Mouse (Mus musculus): ENCODE results near the gene Slamf9. TPM values are rescaled to one million over a fixed set of nuclear protein-coding genes. Genes with fewer than 3 reads are reported as not detected.

Slamf9 gene
- polyA plus RNA-seq, 1 experiment from 2014 or later: not detected

DNA sequence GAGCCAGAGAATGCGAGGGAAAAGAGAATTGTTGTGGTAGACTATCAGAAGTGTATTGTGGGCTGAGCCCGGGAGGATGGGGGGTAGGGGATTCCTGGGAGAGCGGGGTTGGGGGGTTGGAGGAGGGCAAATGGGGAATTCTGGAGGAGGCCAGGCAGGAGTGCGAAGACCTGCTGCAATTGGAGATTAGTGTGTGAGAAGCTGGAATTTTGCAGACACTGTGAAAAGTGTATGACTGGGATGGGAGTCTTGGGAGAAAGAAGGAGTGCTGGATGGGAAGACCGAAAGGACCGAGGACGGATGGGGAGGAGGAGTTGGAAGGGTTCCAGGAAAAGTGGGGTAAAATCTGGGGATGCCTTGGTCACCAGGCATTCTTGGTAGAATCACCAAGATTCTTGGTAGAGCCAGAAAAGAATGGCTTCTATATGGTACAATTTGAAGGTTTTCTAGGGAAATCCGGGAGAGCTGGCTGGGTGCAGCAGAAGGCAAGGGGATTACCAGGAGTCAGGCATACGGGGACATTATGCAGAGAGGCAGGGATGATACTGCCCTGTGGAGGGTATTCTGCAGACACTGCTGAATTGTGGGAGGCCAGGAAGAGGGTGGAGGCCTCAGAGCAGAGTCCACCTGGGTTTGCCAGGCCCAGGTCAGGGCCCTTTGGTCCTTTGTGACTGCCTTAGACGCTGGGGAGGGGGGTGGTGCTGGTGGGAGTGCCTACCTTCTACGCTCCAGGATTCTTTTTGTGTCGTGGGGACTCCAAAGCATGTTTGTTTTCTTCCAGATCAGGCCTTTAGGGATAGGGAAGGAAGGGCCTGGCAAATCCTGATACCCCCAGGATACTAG is 7.6 kb downstream of the Slamf9 start:
- H3K36me3 ChIP-seq (ENCODE audit: control insufficient read depth, insufficient read depth, low read length): peaks cover 4% of the 10 kb centered on the region; the same call in 1 of the 2 replicates
- H3K4me1 ChIP-seq (ENCODE audit: control insufficient read depth, insufficient read depth, low read length): peaks cover 54% of the 10 kb centered on the region
- peak overlapping the region; percentile 78 for H3K27ac ChIP-seq (replicated peaks; ENCODE audit: low read depth, low read length)
- no peaks in the 10 kb centered on the region for H3K27me3 ChIP-seq (ENCODE audit: control insufficient read depth, insufficient read depth, low read length)
- H3K4me2 ChIP-seq (ENCODE audit: low read length): peak overlapping the region; percentile 86
- WGBS: 2% methylated on average over 12 of the region's 12 CpGs
- H3K9me3 ChIP-seq (ENCODE audit: control insufficient read depth, low read length): no peaks in the 10 kb centered on the region
- H3K9ac ChIP-seq (replicated peaks; ENCODE audit: low read length): peak overlapping the region; percentile 81
- ATAC-seq (ENCODE audit: low FRiP score, low TSS enrichment): peak; percentile 18; the same call in 1 of the 2 replicates
- H3K4me3 ChIP-seq (replicated peaks; ENCODE audit: low read depth, low read length): peak overlapping the region; percentile 72
- peak; percentile 55 for DNase-seq

DNA sequence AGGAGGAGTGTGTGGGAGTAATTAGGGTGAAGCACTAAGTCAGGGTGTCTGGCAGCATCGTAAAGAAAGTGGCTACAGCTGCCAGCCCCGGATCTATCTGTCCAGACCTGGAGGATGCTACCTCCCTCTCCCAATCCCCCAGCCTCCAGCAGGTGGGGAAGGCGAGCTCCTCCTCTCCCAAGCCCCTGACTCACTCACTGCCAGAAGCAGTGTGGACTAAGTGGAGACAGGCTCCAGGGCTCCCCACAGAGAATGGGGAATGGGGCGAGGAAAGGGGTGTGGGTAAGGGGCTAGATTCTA is 8.2 kb downstream of the Slamf9 start:
- Histone ChIP-seq H3K4me2 (ENCODE audit: low read length) (peak overlapping the region; percentile 86), H3K36me3 (ENCODE audit: control insufficient read depth, insufficient read depth, low read length) (peaks cover 6% of the 10 kb centered on the region; the same call in 1 of the 2 replicates), H3K4me3 (replicated peaks; ENCODE audit: low read depth, low read length) (peak overlapping the region; percentile 72), H3K9me3 (ENCODE audit: control insufficient read depth, low read length) (no peaks in the 10 kb centered on the region), H3K27me3 (ENCODE audit: control insufficient read depth, insufficient read depth, low read length) (no peaks in the 10 kb centered on the region), H3K9ac (replicated peaks; ENCODE audit: low read length) (peak overlapping the region; percentile 81), H3K4me1 (ENCODE audit: control insufficient read depth, insufficient read depth, low read length) (peaks cover 59% of the 10 kb centered on the region), H3K27ac (replicated peaks; ENCODE audit: low read depth, low read length) (peak overlapping the region; percentile 78; the same call in 1 of the 2 replicates)
- DNase-seq: peak; percentile 57
- ATAC-seq (ENCODE audit: low FRiP score, low TSS enrichment): no peak
- WGBS: 6% methylated on average over 4 of the region's 4 CpGs

DNA sequence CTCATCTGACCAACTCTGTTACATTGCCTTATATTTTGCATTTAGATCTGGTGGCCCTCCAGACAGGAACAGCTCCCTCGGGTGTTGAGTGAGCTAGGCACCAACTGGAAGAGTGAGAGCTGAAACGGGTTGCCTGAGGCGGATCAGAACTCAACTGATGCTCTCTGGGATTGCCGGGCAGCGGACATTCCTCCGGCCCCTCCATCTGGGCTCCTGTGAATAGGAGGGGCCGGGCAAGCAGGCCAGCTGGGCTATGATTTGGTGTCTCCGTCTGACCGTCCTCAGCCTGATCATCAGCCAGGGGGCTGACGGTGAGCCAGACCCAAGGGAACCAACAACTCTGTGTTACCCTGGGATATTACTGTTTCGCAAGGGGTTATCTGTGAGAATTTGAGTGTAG is 9.1 kb downstream of the Slamf9 start:
- no peaks in the 10 kb centered on the region for H3K9me3 ChIP-seq (ENCODE audit: control insufficient read depth, low read length)
- H3K27me3 ChIP-seq (ENCODE audit: control insufficient read depth, insufficient read depth, low read length): no peaks in the 10 kb centered on the region
- DNase-seq (peak; percentile 38), ATAC-seq (ENCODE audit: low FRiP score, low TSS enrichment) (no peak)
- peak overlapping the region; percentile 72 for H3K4me3 ChIP-seq (replicated peaks; ENCODE audit: low read depth, low read length)
- H3K36me3 ChIP-seq (ENCODE audit: control insufficient read depth, insufficient read depth, low read length): peaks cover 9% of the 10 kb centered on the region
- H3K27ac ChIP-seq (replicated peaks; ENCODE audit: low read depth, low read length): no peak overlapping the region
- H3K4me1 ChIP-seq (ENCODE audit: control insufficient read depth, insufficient read depth, low read length): peaks cover 62% of the 10 kb centered on the region
- H3K4me2 ChIP-seq (ENCODE audit: low read length): peak overlapping the region; percentile 86
- WGBS: 14% methylated on average over 11 of the region's 11 CpGs
- peak overlapping the region; percentile 81 for H3K9ac ChIP-seq (replicated peaks; ENCODE audit: low read length)

DNA sequence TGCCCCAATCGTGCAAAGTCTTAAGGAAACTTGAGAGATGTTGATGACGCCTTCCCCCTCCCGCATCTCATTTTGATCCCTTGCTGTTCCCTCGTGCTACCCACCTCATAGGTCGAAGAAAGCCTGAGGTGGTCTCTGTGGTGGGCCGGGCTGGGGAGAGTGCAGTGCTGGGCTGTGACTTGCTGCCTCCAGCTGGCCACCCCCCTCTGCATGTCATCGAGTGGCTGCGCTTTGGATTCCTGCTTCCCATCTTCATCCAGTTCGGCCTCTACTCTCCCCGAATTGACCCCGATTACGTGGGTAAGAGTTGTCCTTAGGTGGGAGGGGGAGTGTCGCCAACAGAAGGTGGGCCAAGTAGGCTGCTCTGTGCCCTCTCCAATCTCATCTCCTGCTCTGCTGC is 9.5 kb downstream of the Slamf9 start:
- WGBS: 31% methylated on average over 13 of the region's 13 CpGs
- peaks cover 13% of the 10 kb centered on the region for H3K36me3 ChIP-seq (ENCODE audit: control insufficient read depth, insufficient read depth, low read length)
- peak overlapping the region; percentile 81 for H3K9ac ChIP-seq (replicated peaks; ENCODE audit: low read length)
- H3K27ac ChIP-seq (replicated peaks; ENCODE audit: low read depth, low read length): no peak overlapping the region
- no peaks in the 10 kb centered on the region for H3K9me3 ChIP-seq (ENCODE audit: control insufficient read depth, low read length)
- peaks cover 62% of the 10 kb centered on the region for H3K4me1 ChIP-seq (ENCODE audit: control insufficient read depth, insufficient read depth, low read length)
- ATAC-seq (ENCODE audit: low FRiP score, low TSS enrichment) (no peak), DNase-seq (no peak)
- H3K27me3 ChIP-seq (ENCODE audit: control insufficient read depth, insufficient read depth, low read length): no peaks in the 10 kb centered on the region
- H3K4me3 ChIP-seq (replicated peaks; ENCODE audit: low read depth, low read length): peak overlapping the region; percentile 72
- peak overlapping the region; percentile 86 for H3K4me2 ChIP-seq (ENCODE audit: low read length)

DNA sequence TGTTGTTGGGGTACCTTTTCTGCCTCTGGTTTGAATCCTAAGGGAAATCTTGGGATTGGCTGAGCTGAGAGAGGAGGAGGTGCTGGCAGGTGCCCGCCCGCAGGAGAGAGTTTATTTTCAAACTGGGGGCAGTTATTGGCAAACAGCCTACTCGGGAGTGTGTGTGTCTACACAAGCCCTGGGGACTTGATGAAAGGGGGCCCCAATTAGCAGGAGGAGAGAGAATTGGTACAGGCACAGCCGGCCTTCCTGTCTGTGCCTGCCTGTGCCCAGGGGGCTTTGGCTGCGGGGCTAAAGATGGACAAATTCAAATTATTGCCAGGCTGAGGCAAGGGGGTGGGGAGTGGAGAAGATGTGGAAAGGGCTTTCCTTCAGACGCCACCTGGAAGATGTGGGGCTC is 10.7 kb downstream of the Slamf9 start:
- Histone ChIP-seq H3K9me3 (ENCODE audit: control insufficient read depth, low read length) (no peaks in the 10 kb centered on the region), H3K36me3 (ENCODE audit: control insufficient read depth, insufficient read depth, low read length) (peaks cover 16% of the 10 kb centered on the region), H3K27ac (replicated peaks; ENCODE audit: low read depth, low read length) (peak overlapping the region; percentile 60), H3K27me3 (ENCODE audit: control insufficient read depth, insufficient read depth, low read length) (no peaks in the 10 kb centered on the region), H3K9ac (replicated peaks; ENCODE audit: low read length) (peak overlapping the region; percentile 48; the same call in 1 of the 2 replicates), H3K4me1 (ENCODE audit: control insufficient read depth, insufficient read depth, low read length) (peaks cover 66% of the 10 kb centered on the region), H3K4me2 (ENCODE audit: low read length) (peak overlapping the region; percentile 86), H3K4me3 (replicated peaks; ENCODE audit: low read depth, low read length) (peak overlapping the region; percentile 72)
- ATAC-seq (ENCODE audit: low FRiP score, low TSS enrichment): no peak
- DNase-seq: peak; percentile 48
- WGBS: 7% methylated on average over 6 of the region's 6 CpGs

DNA sequence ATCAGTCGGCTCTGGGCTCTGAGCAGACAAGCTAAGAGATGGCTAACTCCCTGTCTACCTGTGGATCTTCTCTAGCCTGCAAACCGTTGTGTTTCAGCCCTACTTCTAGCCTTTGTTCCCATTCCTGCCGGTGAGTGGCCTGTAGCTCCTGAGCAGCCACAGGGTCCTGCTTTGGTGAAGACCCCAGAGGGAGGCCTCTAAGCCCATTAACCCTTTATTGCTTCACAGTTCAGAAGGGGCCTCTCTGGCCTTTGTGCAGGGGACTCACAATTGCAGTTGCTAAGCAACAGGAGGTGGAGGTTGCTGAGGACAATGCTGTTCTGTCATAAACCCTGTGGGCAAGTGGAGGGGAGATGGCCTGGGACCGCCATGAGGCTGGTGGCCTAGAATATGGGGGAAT is 11.1 kb downstream of the Slamf9 start:
- 2% methylated on average over 4 of the region's 4 CpGs for WGBS
- Histone ChIP-seq H3K9ac (replicated peaks; ENCODE audit: low read length) (peak overlapping the region; percentile 48), H3K27me3 (ENCODE audit: control insufficient read depth, insufficient read depth, low read length) (no peaks in the 10 kb centered on the region), H3K4me3 (replicated peaks; ENCODE audit: low read depth, low read length) (peak overlapping the region; percentile 72), H3K36me3 (ENCODE audit: control insufficient read depth, insufficient read depth, low read length) (peaks cover 17% of the 10 kb centered on the region), H3K27ac (replicated peaks; ENCODE audit: low read depth, low read length) (peak overlapping the region; percentile 60), H3K9me3 (ENCODE audit: control insufficient read depth, low read length) (no peaks in the 10 kb centered on the region), H3K4me2 (ENCODE audit: low read length) (peak overlapping the region; percentile 86), H3K4me1 (ENCODE audit: control insufficient read depth, insufficient read depth, low read length) (peaks cover 65% of the 10 kb centered on the region)
- DNase-seq: peak; percentile 57
- ATAC-seq (ENCODE audit: low FRiP score, low TSS enrichment): peak; percentile 9; the same call in 1 of the 2 replicates

DNA sequence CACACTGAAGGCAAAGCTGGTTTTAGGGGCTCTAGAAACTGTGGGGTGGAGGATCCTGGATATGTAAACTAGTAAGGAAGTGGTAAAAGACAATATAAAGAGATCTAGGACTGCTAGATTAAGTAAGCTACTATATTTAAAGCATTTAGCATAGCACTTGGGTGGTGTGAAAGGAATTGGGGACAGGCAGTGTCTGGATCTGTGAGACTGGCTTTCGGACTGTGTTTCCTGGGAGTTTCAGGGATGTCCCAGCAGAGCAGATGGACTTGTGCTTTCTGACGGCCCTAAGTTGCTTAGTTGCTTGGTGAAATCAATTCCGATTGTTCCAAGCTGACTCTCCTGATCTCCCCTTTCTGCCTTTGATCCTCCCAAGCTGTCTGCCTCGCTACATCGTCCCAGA is 11.5 kb downstream of the Slamf9 start:
- DNase-seq (peak; percentile 13), ATAC-seq (ENCODE audit: low FRiP score, low TSS enrichment) (no peak)
- Histone ChIP-seq H3K4me3 (replicated peaks; ENCODE audit: low read depth, low read length) (peak overlapping the region; percentile 72), H3K4me1 (ENCODE audit: control insufficient read depth, insufficient read depth, low read length) (peaks cover 63% of the 10 kb centered on the region), H3K4me2 (ENCODE audit: low read length) (peak overlapping the region; percentile 86), H3K27me3 (ENCODE audit: control insufficient read depth, insufficient read depth, low read length) (no peaks in the 10 kb centered on the region), H3K27ac (replicated peaks; ENCODE audit: low read depth, low read length) (peak overlapping the region; percentile 60; the same call in 1 of the 2 replicates), H3K9me3 (ENCODE audit: control insufficient read depth, low read length) (no peaks in the 10 kb centered on the region), H3K36me3 (ENCODE audit: control insufficient read depth, insufficient read depth, low read length) (peaks cover 21% of the 10 kb centered on the region), H3K9ac (replicated peaks; ENCODE audit: low read length) (peak overlapping the region; percentile 48)
- 9% methylated on average over 5 of the region's 5 CpGs for WGBS

DNA sequence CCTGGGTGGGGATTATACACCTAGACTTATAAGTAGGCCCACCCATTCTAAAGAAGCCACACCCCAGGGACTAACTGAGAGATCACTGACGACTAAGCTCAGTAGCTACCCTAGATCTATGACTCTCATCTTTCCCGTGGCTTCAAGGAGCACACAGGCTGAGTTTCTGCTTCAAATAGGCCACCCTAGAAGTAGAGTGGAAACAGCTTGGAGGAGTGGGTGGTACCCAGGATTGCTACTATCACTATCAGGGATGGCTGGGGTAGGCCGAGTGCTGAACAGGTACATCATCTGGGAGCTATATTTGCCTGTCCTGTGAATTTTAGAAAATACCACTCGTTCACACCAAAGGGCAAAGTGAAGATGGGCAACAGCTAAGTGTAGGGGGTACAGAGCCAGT is 12.7 kb downstream of the Slamf9 start:
- Histone ChIP-seq H3K27me3 (ENCODE audit: control insufficient read depth, insufficient read depth, low read length) (no peaks in the 10 kb centered on the region), H3K4me2 (ENCODE audit: low read length) (no peak overlapping the region), H3K27ac (replicated peaks; ENCODE audit: low read depth, low read length) (no peak overlapping the region), H3K9me3 (ENCODE audit: control insufficient read depth, low read length) (no peaks in the 10 kb centered on the region), H3K36me3 (ENCODE audit: control insufficient read depth, insufficient read depth, low read length) (peaks cover 33% of the 10 kb centered on the region), H3K4me3 (replicated peaks; ENCODE audit: low read depth, low read length) (no peak overlapping the region), H3K4me1 (ENCODE audit: control insufficient read depth, insufficient read depth, low read length) (peaks cover 61% of the 10 kb centered on the region), H3K9ac (replicated peaks; ENCODE audit: low read length) (no peak overlapping the region)
- WGBS: 81% methylated on average over 4 of the region's 4 CpGs
- DNase-seq (no peak), ATAC-seq (ENCODE audit: low FRiP score, low TSS enrichment) (no peak)

DNA sequence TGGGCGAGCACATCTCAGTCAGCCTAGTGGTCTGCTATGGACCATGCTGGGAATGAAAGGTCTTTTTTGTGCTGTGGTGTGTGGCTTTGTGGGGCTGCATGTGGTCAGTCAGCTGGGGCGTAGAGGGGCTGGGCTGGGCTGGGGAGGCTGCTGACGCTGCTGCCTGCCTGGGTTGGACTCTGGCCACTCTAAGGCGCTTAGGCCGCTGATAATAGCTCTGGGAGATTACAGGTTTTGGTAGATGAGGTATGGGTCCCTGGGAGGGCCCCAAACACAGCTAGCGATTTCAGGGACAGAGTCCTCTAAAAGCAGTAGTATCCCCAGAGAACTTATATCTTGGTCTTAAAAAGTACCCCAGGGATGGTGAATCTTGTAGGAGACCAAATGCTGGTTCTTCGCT is 13.7 kb downstream of the Slamf9 start:
- H3K27me3 ChIP-seq (ENCODE audit: control insufficient read depth, insufficient read depth, low read length): no peaks in the 10 kb centered on the region
- 84% methylated on average over 7 of the region's 7 CpGs for WGBS
- ATAC-seq (ENCODE audit: low FRiP score, low TSS enrichment) (no peak), DNase-seq (no peak)
- H3K4me2 ChIP-seq (ENCODE audit: low read length): no peak overlapping the region
- peaks cover 43% of the 10 kb centered on the region for H3K36me3 ChIP-seq (ENCODE audit: control insufficient read depth, insufficient read depth, low read length)
- H3K9ac ChIP-seq (replicated peaks; ENCODE audit: low read length): no peak overlapping the region
- H3K9me3 ChIP-seq (ENCODE audit: control insufficient read depth, low read length): no peaks in the 10 kb centered on the region
- H3K4me1 ChIP-seq (ENCODE audit: control insufficient read depth, insufficient read depth, low read length): peaks cover 51% of the 10 kb centered on the region
- H3K4me3 ChIP-seq (replicated peaks; ENCODE audit: low read depth, low read length): no peak overlapping the region
- H3K27ac ChIP-seq (replicated peaks; ENCODE audit: low read depth, low read length): no peak overlapping the region

Data from midbrain, embryonic 14.5 days (tissue).